Mouse (Mus musculus) small intestine, adult 2 months (tissue): Measurements from ENCODE around the gene Emg1.

ENCODE experiments used
- CTCF ChIP-seq: fragments of 200-500 bp; IDR thresholded peaks from 2 replicates; pipeline ENCODE4 v1.5.1; 2012; ENCODE audit warnings: low read depth, mild to moderate bottlenecking, control low read depth, inconsistent platforms, low read length, moderate library complexity, mixed read lengths; ENCODE audit not compliant: insufficient replicate concordance, insufficient read length; ENCODE audit errors: extremely low read depth
- POLR2A ChIP-seq: fragments of 200-500 bp; IDR thresholded peaks from 2 replicates; pipeline ENCODE4 v1.6.1; 2012; ENCODE audit warnings: low read depth, mild to moderate bottlenecking, control low read depth, inconsistent platforms, low read length, moderate library complexity

- no peak for TF ChIP-seq CTCF
- TF ChIP-seq POLR2A, result no peak
Observed at GRCm38 (mm10) chr6:124756652-124757350, 44.8 kb upstream of the Emg1 start.
